Mouse (Mus musculus) embryonic facial prominence, embryonic 11.5 days (tissue): ENCODE data around the gene Atp9a. TPM values are rescaled to one million over a fixed set of nuclear protein-coding genes. Genes with fewer than 3 reads are reported as not detected.

Experiments used
- ATAC-seq: fragments of 200-750 bp; cut with Nextera tagmentation; replicated peaks from 2 replicates; pipeline ENCODE4 v1.8.0; 2017; ENCODE audit warnings: low read depth; ENCODE audit not compliant: insufficient number of reproducible peaks, low FRiP score, low TSS enrichment
- DNase-seq: peaks from one replicate; pipeline ENCODE4 v3.0.0-alpha.2; 2015; ENCODE audit warnings: low spot score
- H3K27ac ChIP-seq: fragments of 300-500 bp; sonication (generic); replicated peaks from 2 replicates; pipeline ENCODE4 v1.5.1; 2014; ENCODE audit warnings: mild to moderate bottlenecking, low read depth, low read length, control low read depth
- H3K27me3 ChIP-seq: fragments of 300-500 bp; sonication (generic); 2 replicates; pipeline ENCODE4 v1.6.1; 2014; ENCODE audit warnings: mild to moderate bottlenecking, low read length, moderate library complexity, mixed read lengths; ENCODE audit not compliant: control insufficient read depth, insufficient read depth
- H3K36me3 ChIP-seq: fragments of 300-500 bp; sonication (generic); replicated peaks from 2 replicates; pipeline ENCODE4 v1.6.1; 2014; ENCODE audit warnings: low read depth, mild to moderate bottlenecking, low read length, moderate library complexity, mixed read lengths; ENCODE audit not compliant: control insufficient read depth, insufficient read depth
- H3K4me1 ChIP-seq: fragments of 300-500 bp; sonication (generic); 2 replicates; pipeline ENCODE4 v1.6.1; 2014; ENCODE audit warnings: low read length, mixed read lengths; ENCODE audit not compliant: control insufficient read depth, insufficient read depth
- H3K4me2 ChIP-seq: fragments of 300-500 bp; sonication (generic); 2 replicates; pipeline ENCODE4 v1.6.1; 2014; ENCODE audit warnings: low read depth, mild to moderate bottlenecking, control low read depth, low read length, moderate library complexity
- H3K4me3 ChIP-seq: fragments of 300-500 bp; sonication (generic); 2 replicates; pipeline ENCODE4 v1.5.1; 2014; ENCODE audit warnings: low read depth, low read length, control low read depth
- H3K9ac ChIP-seq: fragments of 300-500 bp; sonication (generic); replicated peaks from 2 replicates; pipeline ENCODE4 v1.6.1; 2014; ENCODE audit warnings: mild to moderate bottlenecking, control low read depth, low read length
- H3K9me3 ChIP-seq: fragments of 300-500 bp; sonication (generic); replicated peaks from 2 replicates; pipeline ENCODE4 v1.6.1; 2016; ENCODE audit warnings: mild to moderate bottlenecking, low read length, inconsistent platforms, mixed read lengths; ENCODE audit not compliant: control insufficient read depth
- WGBS: fragments of 180-500 bp; shearing (Covaris S2); extraction: QIAGEN DNeasy Blood & Tissue Kit; methylation state at CpG from one replicate; pipeline ENCODE4 v1.1.7; 2014; 5-methylcytosine and 5-hydroxymethylcytosine counted together
- polyA plus RNA-seq: library from polyadenylated mRNA; unstranded; fragments of >200 nt; fragmentation: Nextera tagmentation; extraction: Ambion mirVana; gene quantifications from 2 replicates; pipeline ENCODE4 v1.2.1, GENCODE M21; 2014

Atp9a gene
- polyA plus RNA-seq, 1 experiment from 2014 or later: 10.4 TPM

DNA sequence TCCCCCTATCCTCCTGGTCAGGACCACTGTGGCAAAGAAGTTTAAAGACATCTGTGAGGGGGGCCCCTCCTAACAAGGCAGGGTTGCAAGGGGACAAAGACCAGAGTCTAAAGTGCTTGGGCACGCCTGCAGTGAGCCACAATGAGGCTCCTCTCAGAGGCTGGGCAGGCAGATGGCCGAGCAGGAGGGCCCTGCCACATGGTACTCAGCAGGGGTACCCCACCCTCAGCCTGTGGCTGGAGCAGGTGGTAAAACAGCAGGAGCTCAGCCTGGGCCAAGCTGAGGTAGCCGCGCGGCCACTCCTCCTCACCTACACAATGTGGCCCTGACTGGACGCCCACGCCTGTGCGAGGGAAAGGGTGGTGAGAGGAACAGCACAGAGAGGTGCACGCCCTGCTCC lies 64.6 kb downstream of the Atp9a start:
- no peak overlapping the region for H3K27ac ChIP-seq
- no peaks in the 10 kb centered on the region for H3K36me3 ChIP-seq
- no peaks in the 10 kb centered on the region for H3K9me3 ChIP-seq
- H3K4me1 ChIP-seq: no peaks in the 10 kb centered on the region
- WGBS: 58% methylated on average over 9 of the region's 9 CpGs
- no peak overlapping the region for H3K4me3 ChIP-seq
- H3K4me2 ChIP-seq: no peak overlapping the region
- no peak overlapping the region for H3K9ac ChIP-seq
- ATAC-seq: peak; percentile 53; the same call in 1 of the 2 replicates
- no peak for DNase-seq
- H3K27me3 ChIP-seq: no peaks in the 10 kb centered on the region

- Histone ChIP-seq H3K4me1 (no peaks in the 10 kb centered on the region), H3K4me3 (no peak overlapping the region), H3K36me3 (no peaks in the 10 kb centered on the region), H3K27me3 (no peaks in the 10 kb centered on the region), H3K4me2 (no peak overlapping the region), H3K9ac (no peak overlapping the region), H3K9me3 (no peaks in the 10 kb centered on the region), H3K27ac (no peak overlapping the region)
- no peak for ATAC-seq
- WGBS: 87% methylated on average over 9 of the region's 9 CpGs
- DNase-seq: no peak
Observed at GRCm38 (mm10) chr2:168671724-168672123, 70.5 kb downstream of the Atp9a start.

- WGBS: 72% methylated on average over 14 of the region's 14 CpGs
Observed at GRCm38 (mm10) chr2:168670241-168670640, 72.0 kb downstream of the Atp9a start.

DNA sequence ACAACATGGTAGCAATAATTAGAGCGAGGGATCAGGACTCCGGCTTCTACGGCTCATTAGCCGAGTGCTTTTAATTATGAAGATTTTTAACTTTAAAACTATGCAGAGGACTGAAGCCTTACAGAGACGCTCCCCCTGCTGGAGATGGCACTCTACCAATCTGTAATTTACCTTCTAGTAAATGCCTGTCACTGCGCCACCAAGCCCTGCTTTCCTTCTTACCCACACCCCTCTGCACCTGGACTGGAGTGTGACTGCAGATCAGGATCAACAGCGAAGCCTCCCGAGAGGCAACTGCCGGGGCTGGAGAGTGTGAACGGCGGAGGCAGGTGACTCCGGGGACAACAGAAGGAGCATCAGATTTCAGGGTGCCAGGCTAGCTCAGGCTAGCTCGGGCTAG lies 72.4 kb downstream of the Atp9a start:
- no peaks in the 10 kb centered on the region for H3K9me3 ChIP-seq
- DNase-seq: peak; percentile 20
- H3K27me3 ChIP-seq: no peaks in the 10 kb centered on the region
- WGBS: 40% methylated on average over 13 of the region's 13 CpGs
- no peaks in the 10 kb centered on the region for H3K4me1 ChIP-seq
- no peak overlapping the region for H3K4me3 ChIP-seq
- no peak for ATAC-seq
- H3K9ac ChIP-seq: no peak overlapping the region; the same call in 1 of the 2 replicates
- no peak overlapping the region for H3K27ac ChIP-seq
- H3K36me3 ChIP-seq: no peaks in the 10 kb centered on the region
- H3K4me2 ChIP-seq: no peak overlapping the region

More at GRCm38 (mm10) chr2:168670241-168670640, 72.0 kb downstream of the Atp9a start:
- ATAC-seq (no peak), DNase-seq (no peak)
- H3K9me3 ChIP-seq: no peaks in the 10 kb centered on the region
- H3K4me1 ChIP-seq: no peaks in the 10 kb centered on the region
- H3K27ac ChIP-seq: no peak overlapping the region
- H3K36me3 ChIP-seq: no peaks in the 10 kb centered on the region
- no peak overlapping the region; the same call in 1 of the 2 replicates for H3K9ac ChIP-seq
- H3K4me3 ChIP-seq: no peak overlapping the region
- no peak overlapping the region for H3K4me2 ChIP-seq
- no peaks in the 10 kb centered on the region for H3K27me3 ChIP-seq

DNA sequence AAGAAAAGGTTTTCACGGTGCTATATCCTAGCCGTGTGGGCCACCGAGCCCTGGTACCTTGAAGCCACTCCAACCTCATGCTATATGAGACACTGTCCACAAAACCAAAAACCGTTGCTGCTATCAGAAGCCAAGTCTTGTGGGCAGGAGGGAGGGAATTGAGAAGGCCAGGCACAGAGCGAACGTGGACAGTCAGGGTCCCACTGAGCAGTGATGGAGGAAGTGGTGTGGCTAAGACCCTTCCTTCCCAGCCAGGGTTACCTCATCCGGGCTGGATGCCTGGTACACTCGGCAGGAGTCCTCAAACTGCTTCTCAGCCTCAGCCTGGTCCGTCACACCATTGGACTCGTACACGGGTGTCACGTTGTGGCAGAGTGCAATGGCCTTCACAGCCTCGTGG lies 74.5 kb downstream of the Atp9a start:
- no peak overlapping the region for H3K27ac ChIP-seq
- H3K4me2 ChIP-seq: no peak overlapping the region
- H3K4me3 ChIP-seq: no peak overlapping the region
- H3K9me3 ChIP-seq: no peaks in the 10 kb centered on the region
- H3K9ac ChIP-seq: no peak overlapping the region
- no peak for DNase-seq
- no peak for ATAC-seq
- H3K27me3 ChIP-seq: no peaks in the 10 kb centered on the region
- H3K4me1 ChIP-seq: no peaks in the 10 kb centered on the region
- 84% methylated on average over 13 of the region's 13 CpGs for WGBS
- no peaks in the 10 kb centered on the region for H3K36me3 ChIP-seq

- H3K9ac ChIP-seq: no peak overlapping the region
- no peak for ATAC-seq
- H3K36me3 ChIP-seq: no peaks in the 10 kb centered on the region
- no peak overlapping the region for H3K27ac ChIP-seq
- H3K4me2 ChIP-seq: no peak overlapping the region
- 90% methylated on average over 4 of the region's 4 CpGs for WGBS
- H3K9me3 ChIP-seq: no peaks in the 10 kb centered on the region
- no peak for DNase-seq
- no peaks in the 10 kb centered on the region for H3K27me3 ChIP-seq
- no peak overlapping the region for H3K4me3 ChIP-seq
- H3K4me1 ChIP-seq: no peaks in the 10 kb centered on the region
Observed at GRCm38 (mm10) chr2:168665680-168666079, 76.5 kb downstream of the Atp9a start.

DNA sequence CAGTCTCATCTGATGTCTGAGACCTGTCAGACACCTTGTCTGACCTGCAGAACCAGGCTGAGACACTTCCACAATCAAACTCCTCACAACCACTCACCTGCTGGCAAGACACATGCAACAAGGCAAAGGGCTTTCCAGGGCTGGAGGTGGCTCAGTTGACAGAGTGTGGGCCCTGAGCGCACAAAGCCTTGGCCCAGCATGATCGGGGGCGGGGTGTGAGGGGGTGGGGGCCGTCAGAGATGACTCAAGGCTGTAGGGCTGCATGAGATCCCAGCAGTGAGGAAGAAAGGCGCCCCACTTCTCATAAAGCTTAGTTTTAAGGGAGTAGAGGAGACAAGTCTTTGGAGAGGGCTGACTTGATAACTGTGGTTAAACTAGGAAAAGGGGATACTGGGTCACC lies 78.5 kb downstream of the Atp9a start:
- H3K9me3 ChIP-seq: no peaks in the 10 kb centered on the region
- H3K4me2 ChIP-seq: no peak overlapping the region
- H3K27me3 ChIP-seq: no peaks in the 10 kb centered on the region
- no peak overlapping the region for H3K9ac ChIP-seq
- no peaks in the 10 kb centered on the region for H3K4me1 ChIP-seq
- no peak overlapping the region for H3K4me3 ChIP-seq
- ATAC-seq: no peak
- H3K36me3 ChIP-seq: no peaks in the 10 kb centered on the region
- H3K27ac ChIP-seq: no peak overlapping the region
- WGBS: 80% methylated on average over 5 of the region's 5 CpGs
- no peak for DNase-seq

GRCm38 (mm10) chr2:168663216-168663615 lies 79.0 kb downstream of the Atp9a start:
- H3K27me3 ChIP-seq: no peaks in the 10 kb centered on the region
- WGBS: 82% methylated on average over 7 of the region's 7 CpGs
- H3K9me3 ChIP-seq: no peaks in the 10 kb centered on the region

More at GRCm38 (mm10) chr2:168663216-168663615, 79.0 kb downstream of the Atp9a start:
- Histone ChIP-seq H3K4me1 (no peaks in the 10 kb centered on the region), H3K9ac (no peak overlapping the region), H3K36me3 (no peaks in the 10 kb centered on the region), H3K4me2 (no peak overlapping the region), H3K27ac (no peak overlapping the region), H3K4me3 (no peak overlapping the region)
- DNase-seq (no peak), ATAC-seq (no peak)
